Mouse (Mus musculus) lung, postnatal 0 days (tissue): ENCODE data around the gene Pcsk7. TPM values are rescaled to one million over a fixed set of nuclear protein-coding genes. Genes with fewer than 3 reads are reported as not detected.

ENCODE experiments used
- ATAC-seq: fragments of 200-750 bp; cut with Nextera tagmentation; 2 replicates; pipeline ENCODE4 v1.8.0; 2017; ENCODE audit warnings: moderate library complexity
- DNase-seq: peaks from one replicate; pipeline ENCODE4 v3.0.0-alpha.2; 2016; ENCODE audit warnings: low spot score
- H3K27ac ChIP-seq: fragments of 300-500 bp; sonication (generic); 2 replicates; pipeline ENCODE4 v1.5.1; 2014; ENCODE audit warnings: antibody characterized with exemption, mild to moderate bottlenecking, low read length, mixed read lengths
- H3K27me3 ChIP-seq: fragments of 300-500 bp; sonication (generic); replicated peaks from 2 replicates; pipeline ENCODE4 v1.6.1; 2014; ENCODE audit warnings: low read length, mixed read lengths; ENCODE audit not compliant: insufficient read depth
- H3K36me3 ChIP-seq: fragments of 300-500 bp; sonication (generic); 2 replicates; pipeline ENCODE4 v1.6.1; 2014; ENCODE audit warnings: low read length, mixed read lengths; ENCODE audit not compliant: insufficient read depth
- H3K4me1 ChIP-seq: fragments of 300-500 bp; sonication (generic); 2 replicates; pipeline ENCODE4 v1.6.1; 2014; ENCODE audit warnings: antibody characterized with exemption, low read depth, low read length, mixed read lengths; ENCODE audit not compliant: insufficient read depth
- H3K4me2 ChIP-seq: fragments of 300-500 bp; sonication (generic); replicated peaks from 2 replicates; pipeline ENCODE4 v1.6.1; 2014; ENCODE audit warnings: low read depth, mild to moderate bottlenecking, low read length, moderate library complexity, mixed read lengths
- H3K4me3 ChIP-seq: fragments of 300-500 bp; sonication (generic); 2 replicates; pipeline ENCODE4 v1.5.1; 2014; ENCODE audit warnings: low read depth, low read length
- H3K9ac ChIP-seq: fragments of 300-500 bp; sonication (generic); replicated peaks from 2 replicates; pipeline ENCODE4 v1.6.1; 2014; ENCODE audit warnings: low read depth, mild to moderate bottlenecking
- H3K9me3 ChIP-seq: fragments of 300-500 bp; sonication (generic); 2 replicates; pipeline ENCODE4 v1.6.1; 2016; ENCODE audit warnings: low read length, mixed read lengths
- CTCF ChIP-seq: IDR thresholded peaks from 2 replicates; pipeline ENCODE4 v1.5.1; 2016; ENCODE audit warnings: antibody characterized with exemption, mild to moderate bottlenecking
- EP300 ChIP-seq: IDR thresholded peaks from 2 replicates; pipeline ENCODE4 v1.6.1; 2016; ENCODE audit warnings: antibody characterized with exemption, mild to moderate bottlenecking, control low read depth
- WGBS: fragments of 180-500 bp; shearing (Covaris S2); extraction: QIAGEN DNeasy Blood & Tissue Kit; methylation state at CpG from one replicate; pipeline ENCODE4 v1.1.7; 2014; 5-methylcytosine and 5-hydroxymethylcytosine counted together
- polyA plus RNA-seq: library from polyadenylated mRNA; unstranded; fragments of >200 nt; fragmentation: Nextera tagmentation; extraction: Ambion mirVana; gene quantifications from 2 replicates; pipeline ENCODE4 v1.2.1, GENCODE M21; 2015

Gene Pcsk7
- polyA plus RNA-seq, 1 experiment from 2014 or later: 21.1 TPM

DNA sequence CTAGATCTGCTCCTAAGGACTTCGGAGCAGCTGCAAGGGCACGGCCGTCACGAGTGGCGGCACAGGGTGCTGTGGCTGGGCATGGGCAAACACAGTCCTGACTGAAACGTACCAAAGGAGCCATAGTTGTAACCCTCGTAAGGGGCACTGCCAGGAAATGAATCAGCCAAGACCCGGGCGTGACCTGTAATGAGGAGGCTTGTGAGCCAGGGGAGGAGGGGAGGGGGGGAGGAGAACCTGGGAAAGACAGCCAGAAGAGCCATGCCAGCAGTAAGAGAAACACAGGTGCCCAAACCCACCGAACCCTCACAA, 40.5 kb downstream of the Pcsk7 start:
- 68% methylated on average over 10 of the region's 10 CpGs for WGBS
- Histone ChIP-seq H3K36me3 (peaks cover 59% of the 10 kb centered on the region), H3K27ac (no peak overlapping the region), H3K4me3 (no peak overlapping the region), H3K9me3 (no peaks in the 10 kb centered on the region), H3K4me1 (no peaks in the 10 kb centered on the region), H3K4me2 (no peak overlapping the region), H3K27me3 (no peaks in the 10 kb centered on the region), H3K9ac (no peak overlapping the region)
- ATAC-seq: no peak
- TF ChIP-seq CTCF (no peak), EP300 (no peak)
- no peak for DNase-seq

DNA sequence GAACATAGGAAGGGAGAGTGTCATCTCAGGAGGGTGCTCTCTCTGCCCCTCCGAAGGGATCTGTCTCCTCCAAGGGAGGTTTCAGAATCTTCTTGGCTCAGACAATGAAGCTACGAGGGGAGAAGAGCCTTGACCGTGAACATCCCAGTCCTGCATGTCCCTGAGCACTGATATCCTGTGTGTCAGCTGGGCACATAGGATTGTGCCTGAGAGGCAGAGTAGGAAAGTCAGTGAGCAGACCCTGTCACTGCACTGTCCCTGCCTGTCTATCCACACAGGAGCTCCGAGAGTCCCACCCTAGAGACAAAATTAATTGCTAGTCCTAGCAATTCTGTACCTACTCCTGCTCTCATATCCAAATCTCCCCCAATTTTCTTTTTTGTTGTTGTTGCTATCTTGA, 45.8 kb downstream of the Pcsk7 start:
- ATAC-seq (no peak), DNase-seq (no peak)
- H3K36me3 ChIP-seq: peaks cover 29% of the 10 kb centered on the region
- TF ChIP-seq EP300: no peak
- TF ChIP-seq CTCF: no peak
- H3K4me2 ChIP-seq: no peak overlapping the region
- no peaks in the 10 kb centered on the region for H3K27me3 ChIP-seq
- H3K4me1 ChIP-seq: peaks cover 14% of the 10 kb centered on the region; the same call in 1 of the 2 replicates
- H3K27ac ChIP-seq: no peak overlapping the region
- H3K4me3 ChIP-seq: no peak overlapping the region
- no peak overlapping the region for H3K9ac ChIP-seq
- 91% methylated on average over 4 of the region's 4 CpGs for WGBS
- no peaks in the 10 kb centered on the region for H3K9me3 ChIP-seq

DNA sequence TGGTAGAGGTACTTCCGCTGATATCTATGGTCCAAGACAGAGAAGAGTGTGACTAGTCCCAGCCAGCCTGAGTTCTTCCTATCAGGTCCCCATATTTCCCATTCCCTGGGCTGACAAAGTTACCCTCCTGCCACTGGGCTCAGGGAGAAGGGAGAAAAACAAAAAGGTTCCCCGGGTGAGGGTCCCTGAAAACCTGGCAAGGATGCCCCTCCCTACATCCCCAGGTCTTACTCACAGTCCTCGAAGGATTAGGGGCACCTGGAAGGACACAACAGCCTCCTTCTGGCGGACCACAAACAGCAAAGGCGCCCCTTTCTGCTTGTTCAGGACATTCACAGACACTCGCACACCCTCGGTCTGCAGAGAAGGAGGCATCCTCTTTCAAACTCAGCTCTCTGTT, 46.6 kb downstream of the Pcsk7 start:
- peak overlapping the region; percentile 81 for H3K4me2 ChIP-seq
- peaks cover 14% of the 10 kb centered on the region; the same call in 1 of the 2 replicates for H3K4me1 ChIP-seq
- H3K4me3 ChIP-seq: 0 out of 2 replicates have a peak overlapping the region, but pooled peaks have one; percentile 93
- no peak for ATAC-seq
- H3K9me3 ChIP-seq: no peaks in the 10 kb centered on the region
- peak overlapping the region; percentile 98; the same call in 1 of the 2 replicates for H3K9ac ChIP-seq
- 82% methylated on average over 7 of the region's 7 CpGs for WGBS
- peak overlapping the region; percentile 98; the same call in 1 of the 2 replicates for H3K27ac ChIP-seq
- DNase-seq: no peak
- H3K27me3 ChIP-seq: no peaks in the 10 kb centered on the region
- no peak for TF ChIP-seq EP300
- TF ChIP-seq CTCF: no peak
- H3K36me3 ChIP-seq: peaks cover 29% of the 10 kb centered on the region

DNA sequence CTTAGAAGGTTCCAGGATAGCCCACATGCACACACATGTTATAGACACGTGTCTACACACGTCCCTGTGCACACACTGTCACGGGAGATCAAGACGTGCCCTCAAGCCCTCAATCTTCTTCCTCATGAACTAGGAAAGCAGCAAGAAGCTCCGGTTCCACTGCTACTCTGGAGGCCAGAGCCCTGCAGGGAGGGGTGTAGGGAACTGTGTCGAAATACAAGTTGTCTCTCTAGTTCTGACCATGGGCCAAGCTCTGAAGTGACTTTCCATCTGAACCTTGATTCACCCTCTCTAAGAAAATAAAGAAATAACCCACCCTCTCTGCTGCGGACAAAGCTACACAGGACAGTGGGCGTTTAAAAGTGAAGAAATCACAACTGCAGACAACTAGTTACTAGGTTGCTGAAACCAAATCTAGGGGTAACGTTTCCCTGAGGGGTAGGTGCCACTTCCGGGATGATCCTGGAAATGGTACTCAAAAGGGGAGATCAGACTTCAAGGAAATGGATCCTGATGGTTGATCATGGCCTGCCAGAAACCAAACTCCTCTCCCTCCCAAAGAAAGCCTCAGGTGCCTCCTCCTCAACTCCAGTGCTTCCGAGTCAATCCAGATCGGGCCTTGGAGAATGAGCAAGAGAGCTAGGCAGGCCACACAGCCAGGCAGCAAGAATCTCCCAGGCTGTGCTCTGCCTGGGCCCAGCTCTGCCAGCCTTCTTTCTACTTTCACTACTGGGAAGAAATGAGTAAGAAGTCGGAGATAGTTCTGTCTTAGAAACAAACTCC, 47.4 kb downstream of the Pcsk7 start:
- Histone ChIP-seq H3K4me1 (peaks cover 14% of the 10 kb centered on the region; the same call in 1 of the 2 replicates), H3K27me3 (no peaks in the 10 kb centered on the region), H3K27ac (peak overlapping the region; percentile 98), H3K4me3 (peak overlapping the region; percentile 93), H3K4me2 (peak overlapping the region; percentile 81), H3K9me3 (no peaks in the 10 kb centered on the region), H3K9ac (peak overlapping the region; percentile 98), H3K36me3 (peaks cover 29% of the 10 kb centered on the region)
- ATAC-seq: peak; percentile 8; the same call in 1 of the 2 replicates
- 31% methylated on average over 13 of the region's 13 CpGs for WGBS
- TF ChIP-seq EP300: no peak
- DNase-seq: peak; percentile 73

DNA sequence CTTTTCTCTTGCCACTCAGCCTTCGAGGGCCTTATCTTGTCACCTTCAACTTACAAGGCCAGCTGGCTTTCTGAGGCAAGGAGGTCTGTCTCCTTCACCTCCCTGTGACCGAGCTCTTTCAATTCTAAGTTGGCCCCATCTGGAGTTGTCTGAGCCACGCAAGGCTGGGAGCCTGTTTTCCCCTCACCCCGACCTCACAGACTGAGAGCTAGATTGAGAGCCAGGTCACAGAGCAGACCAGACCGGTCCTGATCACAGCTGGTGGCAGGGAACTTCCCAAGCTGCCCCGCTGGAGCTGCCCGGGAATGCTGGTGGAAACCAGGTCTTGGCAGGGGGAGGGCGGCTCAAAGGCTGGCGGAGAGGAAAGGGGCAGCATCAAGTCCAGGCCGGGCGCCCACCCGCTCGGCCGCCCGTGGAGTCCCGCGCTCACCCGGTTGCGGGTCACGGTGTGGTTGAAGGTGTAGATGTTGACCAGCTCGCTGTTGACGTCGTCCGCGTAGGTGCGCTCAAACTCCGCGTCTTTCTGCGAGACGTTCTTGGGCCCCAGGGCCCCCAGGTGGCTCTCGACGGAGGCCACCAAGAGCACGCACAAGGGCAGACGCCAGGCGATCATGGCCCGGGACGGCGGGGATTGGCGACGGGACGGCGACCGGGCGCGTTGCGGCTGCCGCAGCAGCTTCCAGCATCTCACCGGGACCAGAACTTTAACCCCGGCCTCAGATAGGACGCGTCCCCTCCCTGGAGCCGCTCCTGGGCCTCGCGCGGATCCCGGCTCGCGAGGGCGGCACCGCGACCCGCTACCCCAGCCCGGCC, 48.2 kb downstream of the Pcsk7 start:
- peak overlapping the region; percentile 81 for H3K4me2 ChIP-seq
- no peaks in the 10 kb centered on the region for H3K27me3 ChIP-seq
- DNase-seq: peak; percentile 70
- no peak for TF ChIP-seq EP300
- TF ChIP-seq CTCF: no peak
- peaks cover 16% of the 10 kb centered on the region; the same call in 1 of the 2 replicates for H3K4me1 ChIP-seq
- H3K9ac ChIP-seq: peak overlapping the region; percentile 98
- no peaks in the 10 kb centered on the region for H3K9me3 ChIP-seq
- peaks cover 23% of the 10 kb centered on the region for H3K36me3 ChIP-seq
- H3K27ac ChIP-seq: peak overlapping the region; percentile 98
- ATAC-seq: peak; percentile 62
- H3K4me3 ChIP-seq: peak overlapping the region; percentile 93
- WGBS: under 1% methylated on average over 54 of the region's 63 CpGs
